Mouse (Mus musculus): ENCODE measurements around the gene Ndufaf3.

The Ndufaf3 gene

DNA sequence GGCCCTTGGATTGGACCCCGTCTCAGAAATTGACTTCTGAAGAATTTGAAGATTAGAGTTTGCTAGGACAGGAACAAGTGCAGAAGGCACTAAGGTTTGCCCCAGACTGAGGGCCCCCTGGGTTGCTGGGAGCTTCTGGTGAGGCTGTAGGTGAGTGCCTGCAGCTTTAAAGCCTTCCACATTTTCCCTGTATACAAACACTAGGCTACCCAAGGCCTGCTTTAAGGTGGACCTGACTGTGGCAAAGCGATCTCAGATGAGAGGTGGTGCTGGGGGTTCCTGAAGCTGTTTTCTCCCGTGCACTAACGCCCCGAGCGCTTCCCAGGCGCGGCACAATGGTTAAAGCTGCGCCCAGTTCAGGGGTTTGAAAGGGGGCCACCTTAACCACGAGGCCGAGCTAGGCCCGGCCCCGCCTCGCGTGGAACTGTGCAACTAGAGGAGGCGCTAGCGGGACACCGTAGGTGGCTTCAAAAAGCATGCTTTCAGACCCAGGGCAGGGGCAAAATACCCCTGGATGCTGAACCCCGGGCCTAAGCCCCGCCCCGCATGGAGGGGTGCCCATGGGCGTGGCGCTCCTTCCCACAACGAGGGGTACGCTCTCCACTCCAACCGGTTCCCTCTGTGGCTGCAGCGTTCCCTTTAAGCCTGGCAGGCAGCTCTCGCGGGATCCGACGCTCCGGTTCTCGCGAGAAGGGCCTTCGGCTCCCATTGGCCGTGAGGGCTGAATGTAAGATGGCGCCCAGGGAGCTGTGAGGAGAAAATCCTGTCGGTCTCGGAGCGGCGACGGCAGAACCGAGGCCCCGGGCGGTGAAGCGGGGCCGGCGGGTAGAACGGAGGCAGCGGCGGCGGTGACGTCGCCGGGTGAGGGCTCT, 50.6 kb downstream of the Ndufaf3 start, which contains the start of gene Qrich1:
Gene Qrich1, plus strand, starts transcription at position 427 of the 872 bp plus-strand sequence.
- peak; percentile 96 for DNase-seq

All from cerebellum, adult 9-11 months (tissue).